Mouse (Mus musculus) kidney, postnatal 10 days (tissue): ENCODE data around the gene Zic1.

Experiments used
- DNase-seq: peaks from one replicate; pipeline ENCODE4 v3.0.0; 2021; ENCODE audit warnings: mixed read lengths

Gene Zic1

DNA sequence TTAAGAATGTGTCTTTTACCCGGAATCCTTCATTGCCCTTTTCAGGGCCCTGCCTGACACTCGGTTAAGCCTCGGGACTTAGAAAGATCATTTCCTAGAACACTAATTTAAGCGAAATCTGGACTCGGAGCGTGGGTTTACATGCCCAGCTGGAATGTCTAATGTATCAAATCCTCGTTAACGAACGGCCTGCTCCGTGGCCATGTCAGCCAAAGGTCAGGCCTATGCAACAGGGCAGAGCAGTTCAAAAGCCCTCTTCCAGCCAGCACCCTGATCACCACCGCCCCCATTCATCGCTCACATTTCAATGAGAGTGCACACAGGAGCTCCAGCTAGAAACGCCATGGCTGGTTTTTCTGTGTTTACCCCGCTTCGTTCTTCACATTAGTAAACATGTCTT is 12.8 kb downstream of the Zic1 start:
- no peak for DNase-seq

DNA sequence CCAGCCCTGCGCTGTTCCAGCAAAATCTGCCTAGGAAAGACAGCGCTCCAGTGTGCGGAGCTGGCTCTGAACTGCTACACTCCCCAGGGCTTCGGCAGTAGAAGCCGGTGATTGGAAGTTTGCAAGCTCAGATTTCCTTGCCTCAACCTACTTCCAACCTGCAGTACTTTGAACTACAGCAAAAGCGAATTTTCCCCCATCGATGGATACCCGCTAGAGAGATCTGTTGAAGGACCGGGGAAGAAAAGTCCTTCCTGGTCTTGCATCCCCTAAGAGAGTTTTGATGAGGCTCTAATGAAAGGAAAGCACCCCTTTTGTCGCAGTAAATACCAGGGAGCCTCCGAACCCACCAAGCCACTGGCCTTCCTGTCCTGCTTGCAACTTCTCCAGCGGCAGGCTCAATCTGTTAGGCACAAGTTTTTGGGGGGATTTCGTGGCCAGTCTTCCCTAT is 13.6 kb downstream of the Zic1 start:
- no peak for DNase-seq

DNA sequence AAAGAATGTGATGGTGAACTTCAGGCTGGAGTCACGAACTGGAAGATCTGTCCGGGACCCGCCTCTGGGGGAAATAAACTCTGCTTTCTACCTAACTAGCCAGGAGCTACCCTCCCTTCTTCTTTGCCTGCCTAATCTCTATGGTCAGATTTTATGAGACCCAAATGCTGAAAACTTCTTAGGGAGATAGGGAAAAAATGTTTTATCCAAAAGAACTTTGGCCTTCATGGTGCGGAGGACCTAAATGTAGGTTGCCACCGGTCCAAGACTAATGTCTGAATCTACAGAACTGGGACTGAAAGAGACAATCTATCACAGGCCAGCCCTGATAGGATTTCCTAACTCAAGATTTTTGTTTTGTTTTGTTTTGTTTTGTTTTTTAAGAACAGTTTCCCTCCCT is 14.2 kb downstream of the Zic1 start:
- DNase-seq: no peak

DNA sequence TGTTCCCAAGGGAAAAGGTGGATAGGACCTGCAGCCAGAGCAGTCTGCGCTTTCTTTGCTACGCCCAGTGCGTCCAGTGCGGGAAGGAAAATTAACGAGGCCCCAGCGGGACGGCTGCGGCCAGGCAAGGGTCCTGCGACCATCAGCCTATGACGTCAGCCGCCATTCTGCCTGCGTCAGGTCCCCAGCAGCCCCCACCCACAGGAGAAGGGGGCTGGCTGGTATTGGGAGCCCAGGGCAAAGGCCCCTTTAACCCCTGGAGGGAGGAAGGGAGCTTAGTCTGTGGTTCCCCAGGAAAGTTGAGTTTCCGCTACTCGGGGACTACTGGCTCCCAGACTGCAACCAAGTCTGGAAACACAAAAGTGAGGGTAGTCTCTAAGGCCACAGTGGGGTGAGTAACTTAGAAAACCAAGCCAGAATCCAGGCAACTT is 14.7 kb downstream of the Zic1 start:
- no peak for DNase-seq

DNA sequence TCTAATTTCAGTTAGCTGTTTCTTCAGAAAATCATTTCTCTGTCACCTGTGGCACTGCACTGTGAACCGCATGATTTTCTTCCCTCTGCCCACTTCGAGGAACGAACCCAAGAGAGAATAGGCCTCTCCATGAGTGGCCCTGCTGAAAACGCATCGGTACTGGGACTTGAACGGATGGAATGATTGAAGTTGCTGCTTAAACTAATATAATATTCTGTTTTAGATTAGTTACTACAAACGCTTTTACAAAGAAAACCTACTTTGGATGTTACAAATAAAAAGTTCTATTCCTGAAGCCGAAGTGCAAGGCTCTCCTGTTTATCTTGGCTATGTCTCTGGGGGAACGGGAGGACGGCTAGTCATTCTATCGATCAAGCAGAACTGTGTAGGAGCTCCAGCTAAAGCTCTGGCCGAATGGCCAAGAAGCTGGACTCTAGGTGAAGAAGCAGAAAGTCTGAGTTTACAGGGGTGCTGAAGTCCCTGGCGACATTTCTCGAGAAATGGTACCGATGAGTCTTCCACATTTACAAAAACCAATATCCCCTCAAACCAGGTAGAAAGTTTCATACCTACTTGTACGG is 15.3 kb downstream of the Zic1 start:
- no peak for DNase-seq

DNA sequence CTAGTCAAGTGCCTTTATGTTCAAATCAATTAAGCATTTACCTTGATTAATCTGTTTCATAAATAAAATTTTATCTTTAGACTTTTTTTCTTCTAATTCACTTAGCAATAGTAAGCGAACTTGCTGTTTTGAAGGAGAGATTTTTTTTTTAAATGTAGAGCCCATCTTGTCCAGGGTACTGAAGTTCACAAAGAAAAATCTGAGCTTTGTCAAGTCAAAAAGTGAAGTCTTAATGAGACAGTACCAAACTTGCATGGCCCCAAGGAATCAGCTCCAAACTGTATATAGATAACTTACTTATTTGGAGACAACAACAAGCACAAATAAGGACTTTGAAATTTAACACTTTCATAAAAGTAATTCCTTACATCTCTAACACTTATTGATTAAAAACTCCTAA is 16.9 kb downstream of the Zic1 start:
- DNase-seq: no peak

DNA sequence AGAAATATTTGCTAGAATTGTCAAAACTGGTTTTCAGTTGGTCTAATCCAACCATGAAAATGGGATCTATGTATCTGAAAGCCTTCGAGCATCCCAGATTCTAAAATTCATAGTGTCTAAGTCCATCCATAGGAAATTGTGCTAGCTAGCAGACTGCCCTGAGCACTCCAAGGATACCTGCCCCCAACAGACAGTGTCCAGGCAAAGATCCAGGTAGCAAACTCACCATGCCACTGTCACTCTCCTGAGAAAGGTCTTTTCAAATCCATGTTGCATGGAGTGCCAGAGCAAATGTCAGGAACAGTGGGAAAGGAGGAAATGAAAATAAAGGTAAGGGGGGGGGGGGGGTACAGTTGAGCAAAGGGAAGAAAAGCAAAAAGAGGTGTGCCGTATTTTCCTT is 18.0 kb downstream of the Zic1 start:
- no peak for DNase-seq
